Mouse (Mus musculus) ovary, postnatal 36 days (tissue): ENCODE results near the gene Ddx51.

ENCODE experiments used
- DNase-seq: peaks from one replicate; pipeline ENCODE4 v3.0.0; 2022; ENCODE audit warnings: low spot score, mixed read lengths

Ddx51 gene

GRCm38 (mm10) chr5:110664041-110664440, 10.8 kb downstream of the Ddx51 start:
- DNase-seq, result no peak

- DNase-seq, result no peak
Observed at GRCm38 (mm10) chr5:110664750-110665269, 11.6 kb downstream of the Ddx51 start.

DNA sequence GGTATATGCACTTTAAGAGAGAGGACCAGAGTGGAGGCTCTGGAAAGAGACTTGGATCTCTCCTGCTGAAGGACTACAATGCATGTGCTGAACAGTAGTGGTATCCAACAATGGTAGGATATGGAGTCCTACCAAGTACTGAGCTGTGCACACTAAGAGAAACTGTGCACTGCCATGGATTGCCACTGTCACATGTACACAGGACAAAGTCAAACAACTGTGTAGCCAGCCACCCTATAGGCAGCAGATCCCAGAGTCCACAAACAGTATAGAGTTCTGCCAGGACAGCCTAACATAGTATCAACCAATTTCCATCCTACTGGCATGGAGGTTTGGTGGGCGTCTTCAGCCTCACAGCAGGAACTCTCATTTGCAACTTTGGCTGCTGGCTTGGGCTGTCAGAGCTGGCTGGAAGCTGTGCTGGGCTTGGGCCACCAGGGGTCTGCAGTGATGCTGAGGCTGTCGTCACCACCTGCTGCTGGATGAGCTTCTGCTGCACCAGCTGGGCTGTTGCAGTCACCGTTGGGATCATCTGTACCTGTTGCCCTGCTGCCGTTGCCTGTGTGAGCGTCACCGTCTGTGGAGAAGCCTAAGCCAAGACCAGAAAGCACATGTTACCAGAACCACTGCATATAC, 12.4 kb downstream of the Ddx51 start:
- DNase-seq, result no peak

GRCm38 (mm10) chr5:110682041-110682440, 28.8 kb downstream of the Ddx51 start:
- DNase-seq, result no peak

GRCm38 (mm10) chr5:110698617-110699016, 45.4 kb downstream of the Ddx51 start:
- no peak for DNase-seq

DNA sequence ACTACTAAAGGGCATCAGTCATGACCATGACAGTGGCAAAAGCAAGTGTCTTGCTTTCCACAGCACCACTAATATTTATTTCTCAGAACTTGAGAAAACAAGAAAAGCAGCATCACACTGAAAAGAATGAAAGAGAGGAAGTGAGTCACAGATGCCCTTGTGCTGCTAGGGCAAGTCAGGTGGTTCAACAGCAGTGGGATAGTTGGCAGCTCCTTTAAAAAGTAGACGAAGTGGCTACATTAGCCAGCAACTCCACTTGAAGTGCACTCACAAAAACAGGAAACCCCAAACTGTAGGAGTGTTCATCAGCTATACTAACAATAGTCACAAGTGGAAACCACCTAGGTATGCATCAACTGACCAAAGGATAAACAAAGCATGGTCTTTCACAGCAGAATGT, 50.8 kb downstream of the Ddx51 start:
- DNase-seq, result no peak

- DNase-seq, result no peak
Observed at GRCm38 (mm10) chr5:110709256-110709655, 56.0 kb downstream of the Ddx51 start.
